Mouse (Mus musculus) kidney, postnatal 0 days (tissue): ENCODE results near the gene Galnt2. TPM values are rescaled to one million over a fixed set of nuclear protein-coding genes. Genes with fewer than 3 reads are reported as not detected.
A peak's percentile ranks its signal among the peaks of the same experiment; 100 is the strongest.

ENCODE experiments used
- ATAC-seq: fragments of 200-750 bp; cut with Nextera tagmentation; replicated peaks from 2 replicates; pipeline ENCODE4 v1.8.0; 2017; ENCODE audit warnings: low read depth, moderate number of reproducible peaks, moderate TSS enrichment, moderate library complexity; ENCODE audit not compliant: low FRiP score
- DNase-seq: peaks from one replicate; pipeline ENCODE4 v3.0.0-alpha.2; 2016; ENCODE audit warnings: low spot score
- H3K27ac ChIP-seq: fragments of 300-500 bp; sonication (generic); 2 replicates; pipeline ENCODE4 v1.5.1; 2014; ENCODE audit warnings: mild to moderate bottlenecking
- H3K27me3 ChIP-seq: fragments of 300-500 bp; sonication (generic); 2 replicates; pipeline ENCODE4 v1.6.1; 2014; ENCODE audit warnings: low read length, mixed read lengths; ENCODE audit not compliant: insufficient read depth
- H3K36me3 ChIP-seq: fragments of 300-500 bp; sonication (generic); 2 replicates; pipeline ENCODE4 v1.6.1; 2014; ENCODE audit warnings: low read length, mixed read lengths; ENCODE audit not compliant: insufficient read depth
- H3K4me1 ChIP-seq: fragments of 300-500 bp; sonication (generic); replicated peaks from 2 replicates; pipeline ENCODE4 v1.6.1; 2014; ENCODE audit warnings: antibody characterized with exemption, low read length, mixed read lengths; ENCODE audit not compliant: insufficient read depth
- H3K4me2 ChIP-seq: fragments of 300-500 bp; sonication (generic); 2 replicates; pipeline ENCODE4 v1.6.1; 2014; ENCODE audit warnings: mild to moderate bottlenecking, low read length, moderate library complexity, mixed read lengths
- H3K4me3 ChIP-seq: fragments of 300-500 bp; sonication (generic); replicated peaks from 2 replicates; pipeline ENCODE4 v1.5.1; 2014; ENCODE audit warnings: low read depth, low read length
- H3K9ac ChIP-seq: fragments of 300-500 bp; sonication (generic); 2 replicates; pipeline ENCODE4 v1.6.1; 2014; ENCODE audit warnings: low read depth, low read length
- H3K9me3 ChIP-seq: fragments of 300-500 bp; sonication (generic); replicated peaks from 2 replicates; pipeline ENCODE4 v1.6.1; 2016; ENCODE audit warnings: low read length, inconsistent platforms, mixed read lengths
- CTCF ChIP-seq: IDR thresholded peaks from 2 replicates; pipeline ENCODE4 v1.5.1; 2016; ENCODE audit warnings: antibody characterized with exemption, low read depth, mild to moderate bottlenecking, moderate library complexity
- WGBS: fragments of 180-500 bp; shearing (Covaris S2); extraction: QIAGEN DNeasy Blood & Tissue Kit; methylation state at CpG from one replicate; pipeline ENCODE4 v1.1.7; 2014; 5-methylcytosine and 5-hydroxymethylcytosine counted together
- polyA plus RNA-seq: library from polyadenylated mRNA; unstranded; fragments of >200 nt; fragmentation: Nextera tagmentation; extraction: Ambion mirVana; gene quantifications from 2 replicates; pipeline ENCODE4 v1.2.1, GENCODE M21; 2015

Galnt2 gene
- polyA plus RNA-seq, 1 experiment from 2014 or later, result 60.3 TPM

- Histone ChIP-seq H3K9me3 (no peaks in the 10 kb centered on the region), H3K27me3 (no peaks in the 10 kb centered on the region), H3K4me1 (peaks cover 17% of the 10 kb centered on the region), H3K4me2 (no peak overlapping the region), H3K27ac (no peak overlapping the region), H3K4me3 (no peak overlapping the region), H3K36me3 (no peaks in the 10 kb centered on the region), H3K9ac (no peak overlapping the region)
- WGBS, result 92% methylated on average over 9 of the region's 9 CpGs
- no peak for DNase-seq
- TF ChIP-seq CTCF, result peak; percentile 55; the same call in 1 of the 2 replicates
- no peak for ATAC-seq
Observed at GRCm38 (mm10) chr8:124290911-124291691, 59.9 kb downstream of the Galnt2 start.

GRCm38 (mm10) chr8:124291693-124292092, 60.5 kb downstream of the Galnt2 start:
- DNase-seq, result no peak
- 79% methylated on average over 5 of the region's 5 CpGs for WGBS
- H3K4me3 ChIP-seq, result no peak overlapping the region
- peaks cover 17% of the 10 kb centered on the region for H3K4me1 ChIP-seq
- no peak overlapping the region for H3K4me2 ChIP-seq
- no peak overlapping the region for H3K9ac ChIP-seq
- ATAC-seq, result peak; percentile 69
- H3K27ac ChIP-seq, result no peak overlapping the region
- no peaks in the 10 kb centered on the region for H3K9me3 ChIP-seq
- TF ChIP-seq CTCF, result no peak
- H3K36me3 ChIP-seq, result no peaks in the 10 kb centered on the region
- no peaks in the 10 kb centered on the region for H3K27me3 ChIP-seq

GRCm38 (mm10) chr8:124292965-124293364, 61.8 kb downstream of the Galnt2 start:
- TF ChIP-seq CTCF, result no peak
- no peak for DNase-seq
- no peak overlapping the region for H3K4me2 ChIP-seq
- no peaks in the 10 kb centered on the region for H3K36me3 ChIP-seq
- 86% methylated on average over 9 of the region's 9 CpGs for WGBS
- no peak overlapping the region for H3K9ac ChIP-seq
- H3K4me3 ChIP-seq, result no peak overlapping the region
- no peaks in the 10 kb centered on the region for H3K27me3 ChIP-seq
- H3K9me3 ChIP-seq, result no peaks in the 10 kb centered on the region
- ATAC-seq, result no peak
- peaks cover 12% of the 10 kb centered on the region for H3K4me1 ChIP-seq
- H3K27ac ChIP-seq, result no peak overlapping the region

GRCm38 (mm10) chr8:124294425-124294824, 63.2 kb downstream of the Galnt2 start:
- H3K4me3 ChIP-seq, result no peak overlapping the region
- H3K9me3 ChIP-seq, result no peaks in the 10 kb centered on the region
- H3K9ac ChIP-seq, result no peak overlapping the region
- WGBS, result 48% methylated on average over 6 of the region's 6 CpGs
- peaks cover 12% of the 10 kb centered on the region for H3K4me1 ChIP-seq
- ATAC-seq (no peak), DNase-seq (no peak)
- no peaks in the 10 kb centered on the region for H3K36me3 ChIP-seq
- no peak for TF ChIP-seq CTCF
- H3K27ac ChIP-seq, result no peak overlapping the region
- H3K27me3 ChIP-seq, result no peaks in the 10 kb centered on the region
- no peak overlapping the region for H3K4me2 ChIP-seq

GRCm38 (mm10) chr8:124294900-124295299, 63.7 kb downstream of the Galnt2 start:
- Histone ChIP-seq H3K4me1 (peaks cover 12% of the 10 kb centered on the region), H3K9me3 (no peaks in the 10 kb centered on the region), H3K36me3 (no peaks in the 10 kb centered on the region), H3K9ac (no peak overlapping the region), H3K27ac (no peak overlapping the region), H3K4me3 (no peak overlapping the region), H3K27me3 (no peaks in the 10 kb centered on the region), H3K4me2 (no peak overlapping the region)
- whole genome bisulfite sequencing, result 48% methylated on average over 10 of the region's 10 CpGs
- DNase-seq, result no peak
- ATAC-seq, result no peak
- TF ChIP-seq CTCF, result no peak

GRCm38 (mm10) chr8:124295357-124295756, 64.2 kb downstream of the Galnt2 start:
- Histone ChIP-seq H3K27me3 (no peaks in the 10 kb centered on the region), H3K36me3 (no peaks in the 10 kb centered on the region), H3K4me2 (no peak overlapping the region), H3K4me3 (no peak overlapping the region), H3K9ac (no peak overlapping the region), H3K4me1 (peaks cover 12% of the 10 kb centered on the region), H3K9me3 (no peaks in the 10 kb centered on the region), H3K27ac (no peak overlapping the region)
- ATAC-seq, result no peak
- 62% methylated on average over 6 of the region's 6 CpGs for WGBS
- no peak for TF ChIP-seq CTCF
- no peak for DNase-seq
